Mouse (Mus musculus): ENCODE measurements around the gene Scn10a.

GRCm38 (mm10) chr9:119573009-119573408 is 146.1 kb downstream of the Scn10a start:
- TF ChIP-seq CTCF (IDR thresholded peaks at IDR 0.05; ENCODE audit: low read depth) (no peak), EP300 (IDR thresholded peaks at IDR 0.05; ENCODE audit: low read depth) (no peak)

Measured in heart, postnatal 0 days (tissue).